Mouse (Mus musculus) midbrain, embryonic 14.5 days (tissue): Measurements from ENCODE around the gene Smarcc1. TPM values are rescaled to one million over a fixed set of nuclear protein-coding genes. Genes with fewer than 3 reads are reported as not detected.
"Not testable (repeated sequence)": the region's sequence is repeated elsewhere in the genome, so short reads cannot be mapped to it uniquely, and the experiment has no call there.

ENCODE experiments used
- ATAC-seq: fragments of 200-750 bp; cut with Nextera tagmentation; 2 replicates; pipeline ENCODE4 v1.8.0; 2017; ENCODE audit warnings: moderate number of reproducible peaks, moderate library complexity; ENCODE audit not compliant: low FRiP score, low TSS enrichment
- DNase-seq: peaks from one replicate; pipeline ENCODE4 v3.0.0-alpha.2; 2015
- H3K27ac ChIP-seq: fragments of 300-500 bp; sonication (generic); replicated peaks from 2 replicates; pipeline ENCODE4 v1.5.1; 2014; ENCODE audit warnings: mild to moderate bottlenecking, low read depth, low read length, moderate library complexity
- H3K27me3 ChIP-seq: fragments of 300-500 bp; sonication (generic); 2 replicates; pipeline ENCODE4 v1.6.1; 2014; ENCODE audit warnings: low read length, control low read depth, mixed read lengths; ENCODE audit not compliant: control insufficient read depth, insufficient read depth
- H3K36me3 ChIP-seq: fragments of 300-500 bp; sonication (generic); 2 replicates; pipeline ENCODE4 v1.6.1; 2014; ENCODE audit warnings: low read length, control low read depth; ENCODE audit not compliant: control insufficient read depth, insufficient read depth
- H3K4me1 ChIP-seq: fragments of 300-500 bp; sonication (generic); 2 replicates; pipeline ENCODE4 v1.6.1; 2014; ENCODE audit warnings: mild to moderate bottlenecking, antibody characterized with exemption, low read length, control low read depth; ENCODE audit not compliant: control insufficient read depth, insufficient read depth
- H3K4me2 ChIP-seq: fragments of 300-500 bp; sonication (generic); 2 replicates; pipeline ENCODE4 v1.6.1; 2014; ENCODE audit warnings: mild to moderate bottlenecking, low read length, moderate library complexity
- H3K4me3 ChIP-seq: fragments of 300-500 bp; sonication (generic); replicated peaks from 2 replicates; pipeline ENCODE4 v1.5.1; 2014; ENCODE audit warnings: low read depth, low read length
- H3K9ac ChIP-seq: fragments of 300-500 bp; sonication (generic); replicated peaks from 2 replicates; pipeline ENCODE4 v1.6.1; 2014; ENCODE audit warnings: mild to moderate bottlenecking, low read length, moderate library complexity
- H3K9me3 ChIP-seq: fragments of 300-500 bp; sonication (generic); 2 replicates; pipeline ENCODE4 v1.6.1; 2016; ENCODE audit warnings: low read length, control low read depth, mixed read lengths; ENCODE audit not compliant: control insufficient read depth
- WGBS: fragments of 180-500 bp; shearing (Covaris S2); extraction: QIAGEN DNeasy Blood & Tissue Kit; methylation state at CpG from one replicate; pipeline ENCODE4 v1.1.7; 2014; 5-methylcytosine and 5-hydroxymethylcytosine counted together
- polyA plus RNA-seq: library from polyadenylated mRNA; unstranded; fragments of >200 nt; fragmentation: Nextera tagmentation; extraction: Ambion mirVana; gene quantifications from 2 replicates; pipeline ENCODE4 v1.2.1, GENCODE M21; 2014

Smarcc1 gene
- polyA plus RNA-seq, 1 experiment from 2014 or later, result 139 TPM

DNA sequence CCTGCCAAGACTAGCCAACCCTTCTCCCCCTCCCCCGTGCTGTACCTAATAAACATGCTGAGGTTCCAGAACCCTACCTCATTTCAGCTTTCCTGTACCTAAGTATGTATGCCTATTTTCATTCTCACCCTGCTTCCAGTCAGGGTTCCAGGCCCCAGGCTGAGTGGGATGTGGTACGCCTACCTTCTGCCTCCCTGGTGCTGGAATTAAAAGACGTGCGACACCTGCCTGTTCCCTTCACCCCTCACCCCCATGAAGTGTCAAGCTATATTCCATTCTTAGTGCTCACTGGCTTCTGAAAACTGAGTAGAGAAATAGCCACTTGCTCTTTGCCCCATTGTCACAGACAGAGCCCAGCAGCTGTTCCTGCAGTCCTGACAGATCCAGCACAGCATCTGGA, 3.9 kb downstream of the Smarcc1 start:
- ATAC-seq, result no peak
- no peak for DNase-seq
- peaks cover 9% of the 10 kb centered on the region for H3K4me1 ChIP-seq
- H3K27me3 ChIP-seq, result no peaks in the 10 kb centered on the region
- no peak overlapping the region for H3K27ac ChIP-seq
- no peak overlapping the region for H3K4me2 ChIP-seq
- no peak overlapping the region for H3K9ac ChIP-seq
- 0 out of 2 replicates have a peak, but pooled peaks cover 3% of the 10 kb centered on the region for H3K36me3 ChIP-seq
- no peak overlapping the region for H3K4me3 ChIP-seq
- H3K9me3 ChIP-seq, result no peaks in the 10 kb centered on the region
- WGBS, result 78% methylated on average over 4 of the region's 4 CpGs

GRCm38 (mm10) chr9:110123322-110123721, 5.8 kb downstream of the Smarcc1 start:
- Histone ChIP-seq H3K9ac (no peak overlapping the region), H3K9me3 (no peaks in the 10 kb centered on the region), H3K4me1 (peaks cover 7% of the 10 kb centered on the region), H3K27me3 (no peaks in the 10 kb centered on the region), H3K4me2 (no peak overlapping the region), H3K36me3 (0 out of 2 replicates have a peak, but pooled peaks cover 3% of the 10 kb centered on the region), H3K27ac (no peak overlapping the region), H3K4me3 (no peak overlapping the region)
- WGBS, result 83% methylated on average over 2 of the region's 2 CpGs
- ATAC-seq, result no peak
- DNase-seq, result no peak

- WGBS, result 59% methylated on average over 2 of the region's 2 CpGs
- not testable (repeated sequence) for DNase-seq, H3K9me3 ChIP-seq, H3K4me1 ChIP-seq, H3K4me3 ChIP-seq, ATAC-seq, H3K27me3 ChIP-seq, H3K36me3 ChIP-seq, H3K9ac ChIP-seq, H3K27ac ChIP-seq, H3K4me2 ChIP-seq
Measured at GRCm38 (mm10) chr9:110124008-110124540, 6.6 kb downstream of the Smarcc1 start.

DNA sequence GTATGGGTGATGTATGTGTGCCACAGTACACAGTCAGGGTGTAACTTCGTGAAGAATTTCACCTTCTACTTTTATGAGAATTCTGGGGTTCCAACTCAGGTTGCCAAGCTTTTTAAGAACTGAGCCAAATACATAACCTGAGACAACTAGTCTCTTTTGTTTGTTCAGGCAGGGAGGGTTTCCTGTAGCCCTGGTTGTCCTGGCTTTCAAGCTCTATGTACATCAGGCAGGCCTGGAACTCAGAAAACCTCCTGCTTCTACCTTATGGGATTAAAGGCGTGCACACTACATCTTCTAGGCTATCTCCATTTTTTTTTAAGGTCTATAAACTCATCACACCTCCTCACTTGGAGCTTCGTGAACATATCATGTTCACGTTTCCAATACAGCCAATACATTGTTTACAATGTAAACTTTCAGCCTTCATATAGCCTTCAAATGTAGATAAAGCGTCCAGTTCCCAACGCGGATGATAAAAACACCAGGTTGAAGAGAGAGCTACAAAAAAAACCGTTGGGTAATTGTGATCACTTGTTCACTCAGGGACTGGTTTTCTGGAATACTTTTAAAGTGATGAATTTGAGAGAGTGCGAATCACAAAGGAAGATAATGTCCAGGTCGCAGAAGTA, 13.5 kb downstream of the Smarcc1 start:
- WGBS, result 31% methylated on average over 10 of the region's 10 CpGs
- peaks cover 29% of the 10 kb centered on the region for H3K4me1 ChIP-seq
- peaks cover 14% of the 10 kb centered on the region for H3K36me3 ChIP-seq
- peak overlapping the region; percentile 88 for H3K4me3 ChIP-seq
- ATAC-seq (no peak), DNase-seq (no peak)
- H3K27me3 ChIP-seq, result no peaks in the 10 kb centered on the region
- no peaks in the 10 kb centered on the region for H3K9me3 ChIP-seq
- H3K9ac ChIP-seq, result peak overlapping the region; percentile 81
- H3K4me2 ChIP-seq, result peak overlapping the region; percentile 69
- H3K27ac ChIP-seq, result peak overlapping the region; percentile 93

DNA sequence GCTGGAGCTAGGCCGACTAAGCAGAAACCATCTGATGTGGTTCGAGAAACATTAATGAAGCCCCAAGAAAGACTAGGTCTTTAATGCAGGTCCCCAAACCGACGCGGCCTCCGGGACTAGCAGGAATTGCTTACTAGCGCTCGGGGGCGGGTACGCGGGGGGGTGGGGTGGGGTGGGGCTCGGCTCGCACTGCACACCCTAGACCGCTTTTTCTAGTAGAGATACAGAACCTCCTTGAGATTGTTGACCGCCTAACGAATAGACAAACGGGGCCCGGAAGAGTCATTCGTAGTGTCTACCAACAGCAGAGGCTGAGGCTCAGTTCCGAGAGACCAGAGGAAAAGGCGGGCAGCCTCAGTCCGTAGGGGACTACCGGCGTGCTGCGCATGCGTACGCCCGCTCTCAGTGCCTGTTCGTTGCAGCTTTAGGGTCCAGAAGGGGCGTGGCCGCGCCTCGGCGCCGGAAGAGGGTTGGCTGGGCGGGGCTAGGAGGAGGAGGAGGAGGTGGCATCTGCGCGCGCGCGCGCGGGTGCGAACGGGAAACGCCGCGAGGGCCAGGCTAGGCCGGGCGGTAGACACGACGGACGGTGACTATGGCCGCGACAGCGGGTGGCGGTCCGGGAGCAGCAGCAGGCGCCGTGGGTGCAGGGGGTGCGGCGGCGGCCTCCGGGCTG, 14.2 kb downstream of the Smarcc1 start:
- no peaks in the 10 kb centered on the region for H3K27me3 ChIP-seq
- ATAC-seq (peak; percentile 96), DNase-seq (peak; percentile 100)
- peak overlapping the region; percentile 69 for H3K4me2 ChIP-seq
- H3K4me3 ChIP-seq, result peak overlapping the region; percentile 88
- H3K36me3 ChIP-seq, result peaks cover 21% of the 10 kb centered on the region
- under 1% methylated on average over 63 of the region's 64 CpGs for WGBS
- no peaks in the 10 kb centered on the region for H3K9me3 ChIP-seq
- H3K4me1 ChIP-seq, result peaks cover 29% of the 10 kb centered on the region
- peak overlapping the region; percentile 93 for H3K27ac ChIP-seq
- peak overlapping the region; percentile 81 for H3K9ac ChIP-seq

DNA sequence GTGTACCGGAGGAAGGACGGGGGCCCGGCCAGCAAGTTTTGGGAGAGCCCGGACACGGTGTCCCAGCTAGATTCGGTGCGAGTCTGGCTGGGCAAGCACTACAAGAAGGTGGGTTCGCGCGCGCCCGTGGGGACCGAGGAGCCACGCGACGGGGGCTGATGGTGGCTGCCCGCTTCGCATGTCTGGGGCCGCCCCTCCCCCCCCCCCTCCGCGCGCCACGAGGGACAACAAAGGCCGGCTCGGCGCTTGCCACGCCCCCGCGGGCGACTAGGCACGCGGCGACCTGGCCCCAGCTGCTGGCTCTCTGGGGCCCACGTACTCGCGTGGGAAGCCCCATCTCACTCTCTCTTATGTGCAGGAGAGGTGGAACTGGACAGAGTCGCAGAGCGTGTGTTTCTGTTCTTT, 14.7 kb downstream of the Smarcc1 start:
- WGBS, result under 1% methylated on average over 31 of the region's 38 CpGs
- H3K4me3 ChIP-seq, result peak overlapping the region; percentile 88
- H3K4me2 ChIP-seq, result peak overlapping the region; percentile 69
- H3K9me3 ChIP-seq, result no peaks in the 10 kb centered on the region
- peaks cover 29% of the 10 kb centered on the region for H3K4me1 ChIP-seq
- H3K36me3 ChIP-seq, result peaks cover 25% of the 10 kb centered on the region
- ATAC-seq (peak; percentile 73), DNase-seq (peak; percentile 71)
- peak overlapping the region; percentile 81 for H3K9ac ChIP-seq
- H3K27ac ChIP-seq, result peak overlapping the region; percentile 93
- no peaks in the 10 kb centered on the region for H3K27me3 ChIP-seq

DNA sequence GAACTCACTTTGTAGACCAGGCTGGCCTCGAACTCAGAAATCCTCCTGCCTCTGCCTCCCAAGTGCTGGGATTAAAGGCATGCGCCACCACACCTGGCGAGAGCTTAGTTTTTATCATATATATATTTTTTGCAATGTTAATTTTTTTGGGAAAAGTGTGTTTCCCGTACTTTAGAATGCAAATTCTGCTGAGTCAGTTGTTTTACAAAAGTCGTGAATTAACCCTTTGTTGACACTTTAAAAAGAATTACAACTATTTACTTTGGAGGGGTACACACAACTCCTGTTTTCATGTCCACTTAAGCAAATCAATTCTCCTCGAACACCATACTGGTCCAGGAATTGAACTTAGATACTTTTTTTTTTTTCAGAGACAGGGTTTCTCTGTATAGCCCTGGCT, 15.4 kb downstream of the Smarcc1 start:
- no peak overlapping the region for H3K27ac ChIP-seq
- H3K4me2 ChIP-seq, result peak overlapping the region; percentile 69
- H3K36me3 ChIP-seq, result peaks cover 31% of the 10 kb centered on the region
- H3K27me3 ChIP-seq, result no peaks in the 10 kb centered on the region
- 69% methylated on average over 6 of the region's 6 CpGs for WGBS
- DNase-seq (peak; percentile 15), ATAC-seq (no peak)
- H3K9me3 ChIP-seq, result no peaks in the 10 kb centered on the region
- no peak overlapping the region for H3K9ac ChIP-seq
- peak overlapping the region; percentile 88 for H3K4me3 ChIP-seq
- peaks cover 29% of the 10 kb centered on the region for H3K4me1 ChIP-seq

DNA sequence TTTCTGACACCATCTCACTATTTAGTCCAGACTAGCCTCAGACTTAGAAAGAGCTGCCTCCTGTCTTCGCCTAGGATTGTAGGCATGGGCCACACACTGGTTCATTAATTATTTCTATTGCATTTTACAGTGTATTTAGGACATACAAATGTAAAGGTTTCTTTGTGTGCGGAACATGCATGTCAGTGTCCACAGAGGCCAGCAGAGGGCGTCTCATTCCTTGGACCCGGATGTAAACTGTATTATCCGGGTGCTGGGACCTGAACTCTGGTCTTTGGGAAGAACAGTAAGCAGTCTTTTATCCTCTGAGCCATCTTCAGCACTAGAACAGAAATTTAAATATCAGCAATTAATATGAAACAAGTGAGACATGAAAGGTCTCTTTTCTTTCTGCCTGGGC, 16.7 kb downstream of the Smarcc1 start:
- ATAC-seq (no peak), DNase-seq (no peak)
- Histone ChIP-seq H3K4me3 (0 out of 2 replicates have a peak overlapping the region, but pooled peaks have one; percentile 7), H3K4me1 (peaks cover 29% of the 10 kb centered on the region), H3K9ac (no peak overlapping the region), H3K4me2 (peak overlapping the region; percentile 69), H3K27me3 (no peaks in the 10 kb centered on the region), H3K36me3 (peaks cover 36% of the 10 kb centered on the region), H3K9me3 (no peaks in the 10 kb centered on the region), H3K27ac (no peak overlapping the region)
- 82% methylated on average over 5 of the region's 5 CpGs for WGBS
